Mouse (Mus musculus) forebrain, embryonic 11.5 days (tissue): ENCODE measurements around the gene Gm11037. TPM values are rescaled to one million over a fixed set of nuclear protein-coding genes. Genes with fewer than 3 reads are reported as not detected.

ENCODE experiments used
- ATAC-seq: fragments of 200-750 bp; cut with Nextera tagmentation; replicated peaks from 2 replicates; pipeline ENCODE4 v1.8.0; 2017; ENCODE audit warnings: moderate TSS enrichment; ENCODE audit not compliant: low FRiP score
- DNase-seq: peaks from one replicate; pipeline ENCODE4 v3.0.0-alpha.2; 2017; ENCODE audit warnings: low spot score
- H3K27ac ChIP-seq: fragments of 300-500 bp; sonication (generic); 2 replicates; pipeline ENCODE4 v1.5.1; 2014; ENCODE audit warnings: low read depth, low read length
- H3K27me3 ChIP-seq: fragments of 300-500 bp; sonication (generic); 2 replicates; pipeline ENCODE4 v1.6.1; 2014; ENCODE audit warnings: mild to moderate bottlenecking, low read length, mixed read lengths; ENCODE audit not compliant: control insufficient read depth, insufficient read depth
- H3K36me3 ChIP-seq: fragments of 300-500 bp; sonication (generic); 2 replicates; pipeline ENCODE4 v1.6.1; 2014; ENCODE audit warnings: mild to moderate bottlenecking, low read length, moderate library complexity, mixed read lengths; ENCODE audit not compliant: control insufficient read depth, insufficient read depth
- H3K4me1 ChIP-seq: fragments of 300-500 bp; sonication (generic); replicated peaks from 2 replicates; pipeline ENCODE4 v1.6.1; 2014; ENCODE audit warnings: low read length, mixed read lengths; ENCODE audit not compliant: control insufficient read depth, insufficient read depth
- H3K4me2 ChIP-seq: fragments of 300-500 bp; sonication (generic); 2 replicates; pipeline ENCODE4 v1.6.1; 2014; ENCODE audit warnings: low read depth, mild to moderate bottlenecking, low read length, moderate library complexity, mixed read lengths; ENCODE audit not compliant: severe bottlenecking
- H3K4me3 ChIP-seq: fragments of 300-500 bp; sonication (generic); 2 replicates; pipeline ENCODE4 v1.5.1; 2014; ENCODE audit warnings: low read depth, low read length
- H3K9ac ChIP-seq: fragments of 300-500 bp; sonication (generic); 2 replicates; pipeline ENCODE4 v1.6.1; 2014; ENCODE audit warnings: low read length
- H3K9me3 ChIP-seq: fragments of 300-500 bp; sonication (generic); 2 replicates; pipeline ENCODE4 v1.6.1; 2016; ENCODE audit warnings: low read length, mixed read lengths; ENCODE audit not compliant: control insufficient read depth
- WGBS: fragments of 180-500 bp; shearing (Covaris S2); extraction: QIAGEN DNeasy Blood & Tissue Kit; methylation state at CpG from one replicate; pipeline ENCODE4 v1.1.7; 2014; 5-methylcytosine and 5-hydroxymethylcytosine counted together
- polyA plus RNA-seq: library from polyadenylated mRNA; unstranded; fragments of >200 nt; fragmentation: Nextera tagmentation; extraction: Ambion mirVana; gene quantifications from 2 replicates; pipeline ENCODE4 v1.2.1, GENCODE M21; 2014

Gm11037 gene
- polyA plus RNA-seq, 1 experiment from 2014 or later: not detected

DNA sequence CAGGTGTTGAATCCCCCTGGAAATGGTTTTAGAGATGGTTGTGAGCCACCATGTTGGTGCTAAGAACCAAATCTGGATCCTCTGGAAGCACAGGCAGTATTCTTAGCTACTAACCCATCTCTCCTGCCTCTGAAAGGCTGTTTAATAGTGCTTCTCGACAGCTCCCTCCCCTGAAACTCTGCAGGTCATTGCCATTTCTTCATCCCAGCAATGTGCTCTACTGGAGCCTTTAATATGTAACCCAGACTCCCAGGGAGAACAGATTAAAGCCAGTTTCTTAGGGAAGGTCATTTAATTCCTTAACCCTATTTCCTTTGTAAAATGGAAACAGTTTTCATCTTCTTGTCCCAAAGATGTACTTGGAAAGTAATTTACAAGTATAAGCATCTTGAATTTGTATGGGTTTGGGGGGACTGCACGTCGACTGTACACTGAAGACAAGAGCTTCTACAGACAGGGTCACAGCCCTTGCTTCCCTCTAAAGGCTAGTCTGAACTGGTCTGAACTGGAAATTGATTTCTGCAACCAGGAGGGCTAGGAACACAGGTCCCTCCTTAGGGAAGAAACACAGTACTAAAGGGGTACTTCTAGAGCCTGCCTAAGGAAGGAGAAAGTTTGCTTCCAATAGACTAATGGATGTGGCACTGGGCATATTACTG is 42.1 kb downstream of the Gm11037 start:
- Histone ChIP-seq H3K4me2 (no peak overlapping the region), H3K27me3 (peaks cover 23% of the 10 kb centered on the region), H3K27ac (no peak overlapping the region; the same call in 1 of the 2 replicates), H3K9me3 (no peaks in the 10 kb centered on the region), H3K36me3 (no peaks in the 10 kb centered on the region; the same call in 1 of the 2 replicates), H3K4me3 (no peak overlapping the region), H3K9ac (no peak overlapping the region), H3K4me1 (peaks cover 23% of the 10 kb centered on the region)
- WGBS: 68% methylated on average over 3 of the region's 3 CpGs
- ATAC-seq (no peak), DNase-seq (no peak)

DNA sequence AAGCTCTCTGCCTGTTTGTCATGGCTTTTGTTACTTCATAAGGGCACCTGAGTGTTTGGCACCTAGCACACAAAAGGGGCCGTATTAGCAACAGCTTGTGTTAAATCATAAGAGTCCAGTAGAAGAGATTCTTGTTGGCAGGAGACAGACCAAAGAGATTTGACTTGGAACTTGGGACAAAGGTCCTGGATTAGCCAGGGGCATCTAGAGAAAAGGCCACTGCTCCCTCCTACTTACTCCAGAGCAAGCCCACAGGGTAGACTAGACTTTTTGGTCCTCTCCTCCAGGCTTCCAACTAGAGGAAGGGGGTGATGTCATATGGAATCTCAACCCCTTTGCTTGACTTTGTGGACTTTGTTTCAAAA is 42.6 kb downstream of the Gm11037 start:
- H3K4me1 ChIP-seq: peaks cover 23% of the 10 kb centered on the region
- no peaks in the 10 kb centered on the region; the same call in 1 of the 2 replicates for H3K36me3 ChIP-seq
- DNase-seq: no peak
- no peak overlapping the region for H3K4me2 ChIP-seq
- WGBS: 94% methylated on average over 1 of the region's 1 CpGs
- no peak overlapping the region; the same call in 1 of the 2 replicates for H3K27ac ChIP-seq
- H3K9me3 ChIP-seq: no peaks in the 10 kb centered on the region
- peaks cover 21% of the 10 kb centered on the region for H3K27me3 ChIP-seq
- H3K9ac ChIP-seq: no peak overlapping the region
- ATAC-seq: no peak
- H3K4me3 ChIP-seq: no peak overlapping the region

DNA sequence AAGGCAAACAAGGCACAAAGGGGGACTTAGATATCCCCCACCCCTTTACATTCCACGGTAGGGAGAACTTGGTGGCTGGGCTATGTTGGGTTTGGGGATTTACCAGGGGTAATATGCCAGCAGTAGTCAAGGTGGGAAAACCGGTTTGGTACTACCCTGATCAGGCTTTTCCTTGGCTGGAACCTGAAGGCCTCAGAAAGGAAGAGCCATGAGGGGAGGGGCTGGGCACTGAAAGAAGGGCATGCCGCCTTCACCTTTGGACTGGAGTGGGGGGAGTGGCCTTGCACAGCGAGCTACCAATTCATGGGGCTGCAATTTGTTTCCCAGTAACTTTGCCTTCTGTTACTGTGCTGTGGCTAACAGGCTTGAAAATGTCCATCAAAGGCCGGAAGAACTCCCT is 43.2 kb downstream of the Gm11037 start:
- WGBS: 74% methylated on average over 5 of the region's 5 CpGs
- peaks cover 20% of the 10 kb centered on the region for H3K4me1 ChIP-seq

DNA sequence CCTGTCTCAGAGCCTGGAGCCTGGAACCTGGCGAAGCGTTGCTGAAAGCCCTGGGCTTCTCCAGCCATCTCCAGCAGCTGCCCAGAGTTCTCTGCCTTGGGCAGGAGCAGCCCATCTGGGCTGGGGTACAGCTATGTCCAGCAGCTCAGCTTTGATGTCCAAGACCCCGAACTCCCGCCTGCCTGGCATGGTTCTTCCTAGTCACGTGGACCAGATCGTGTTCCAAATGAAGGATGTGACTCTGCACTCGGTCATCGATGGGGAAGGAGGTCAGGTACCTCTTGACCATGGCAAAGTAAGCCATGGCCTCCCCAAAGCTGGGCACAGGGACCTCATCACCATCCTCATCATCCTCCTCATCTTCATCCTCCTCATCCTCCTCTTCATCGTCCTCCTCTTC is 44.6 kb downstream of the Gm11037 start:
- Histone ChIP-seq H3K4me3 (peak overlapping the region; percentile 82), H3K4me1 (peaks cover 19% of the 10 kb centered on the region), H3K4me2 (peak overlapping the region; percentile 97), H3K9ac (peak overlapping the region; percentile 41), H3K36me3 (no peaks in the 10 kb centered on the region; the same call in 1 of the 2 replicates), H3K27ac (no peak overlapping the region), H3K27me3 (peaks cover 5% of the 10 kb centered on the region; the same call in 1 of the 2 replicates), H3K9me3 (no peaks in the 10 kb centered on the region)
- 91% methylated on average over 9 of the region's 9 CpGs for WGBS
- no peak for ATAC-seq
- DNase-seq: no peak

More for the DNA sequence above, 43.2 kb downstream of the Gm11037 start:
- ATAC-seq: no peak
- H3K27me3 ChIP-seq: peaks cover 16% of the 10 kb centered on the region
- H3K4me2 ChIP-seq: peak overlapping the region; percentile 3; the same call in 1 of the 2 replicates
- H3K9me3 ChIP-seq: no peaks in the 10 kb centered on the region
- H3K27ac ChIP-seq: no peak overlapping the region
- no peaks in the 10 kb centered on the region; the same call in 1 of the 2 replicates for H3K36me3 ChIP-seq
- no peak overlapping the region for H3K4me3 ChIP-seq
- 0 out of 2 replicates have a peak overlapping the region, but pooled peaks have one; percentile 13 for H3K9ac ChIP-seq
- no peak for DNase-seq

DNA sequence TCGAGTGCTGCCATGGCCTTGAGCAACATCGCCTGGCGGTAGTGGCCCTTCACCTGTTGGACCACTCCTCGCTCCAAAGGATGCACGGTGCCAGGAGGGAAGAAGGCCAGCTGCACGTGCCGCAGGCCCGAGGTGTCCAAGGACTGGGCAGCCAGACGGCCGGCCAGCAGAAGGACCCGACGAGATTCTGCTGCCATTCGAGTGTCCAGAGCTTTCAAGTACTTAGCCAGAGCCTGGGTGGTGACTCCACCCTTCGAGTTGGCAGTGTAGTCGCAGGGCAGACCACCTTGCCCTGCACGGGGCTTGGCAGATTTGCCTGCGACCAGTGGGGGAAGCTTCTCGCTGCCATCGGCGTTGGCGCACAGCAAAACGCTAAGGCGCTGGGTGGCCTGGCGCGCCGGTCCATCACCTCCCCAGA is 45.5 kb downstream of the Gm11037 start:
- H3K4me3 ChIP-seq: peak overlapping the region; percentile 82
- no peaks in the 10 kb centered on the region for H3K36me3 ChIP-seq
- WGBS: 26% methylated on average over 25 of the region's 26 CpGs
- H3K9me3 ChIP-seq: no peaks in the 10 kb centered on the region
- H3K4me2 ChIP-seq: peak overlapping the region; percentile 97
- peaks cover 19% of the 10 kb centered on the region for H3K4me1 ChIP-seq
- H3K9ac ChIP-seq: peak overlapping the region; percentile 97
- peak overlapping the region; percentile 76; the same call in 1 of the 2 replicates for H3K27ac ChIP-seq
- DNase-seq (peak; percentile 58), ATAC-seq (peak; percentile 5; the same call in 1 of the 2 replicates)
- H3K27me3 ChIP-seq: no peaks in the 10 kb centered on the region

DNA sequence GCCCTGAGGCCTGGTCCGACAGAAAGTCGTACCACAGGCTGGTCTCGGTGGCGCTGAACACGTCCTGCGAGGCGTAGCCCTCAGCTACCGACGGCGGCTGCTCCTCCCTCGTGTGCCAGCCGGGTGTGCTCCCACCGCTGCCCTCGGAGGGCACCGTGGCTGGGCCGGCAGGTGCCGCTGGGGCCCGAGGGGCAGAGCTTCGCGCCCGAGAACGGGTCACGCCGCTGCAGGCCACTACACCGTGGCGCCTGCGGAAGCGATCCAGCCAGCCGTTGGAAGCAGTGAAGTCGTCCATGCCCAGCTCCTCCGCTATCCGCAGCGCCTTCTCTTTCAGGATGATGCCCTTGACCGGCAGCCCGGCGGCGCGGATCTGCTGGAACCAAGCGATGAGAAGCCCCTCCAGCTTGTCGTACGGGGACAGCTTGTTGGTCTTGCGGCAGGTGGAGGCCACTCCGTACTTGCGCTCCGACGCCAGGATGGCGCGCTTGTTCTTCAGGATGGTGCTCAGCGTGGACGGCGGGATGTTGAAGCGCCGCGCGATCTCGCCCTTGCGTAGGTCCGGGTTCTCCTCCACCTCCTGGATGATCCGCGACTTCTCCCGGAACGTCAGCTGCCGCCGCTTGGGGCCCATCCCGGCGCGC is 46.1 kb downstream of the Gm11037 start:
- H3K4me3 ChIP-seq: peak overlapping the region; percentile 82
- DNase-seq: peak; percentile 83

DNA sequence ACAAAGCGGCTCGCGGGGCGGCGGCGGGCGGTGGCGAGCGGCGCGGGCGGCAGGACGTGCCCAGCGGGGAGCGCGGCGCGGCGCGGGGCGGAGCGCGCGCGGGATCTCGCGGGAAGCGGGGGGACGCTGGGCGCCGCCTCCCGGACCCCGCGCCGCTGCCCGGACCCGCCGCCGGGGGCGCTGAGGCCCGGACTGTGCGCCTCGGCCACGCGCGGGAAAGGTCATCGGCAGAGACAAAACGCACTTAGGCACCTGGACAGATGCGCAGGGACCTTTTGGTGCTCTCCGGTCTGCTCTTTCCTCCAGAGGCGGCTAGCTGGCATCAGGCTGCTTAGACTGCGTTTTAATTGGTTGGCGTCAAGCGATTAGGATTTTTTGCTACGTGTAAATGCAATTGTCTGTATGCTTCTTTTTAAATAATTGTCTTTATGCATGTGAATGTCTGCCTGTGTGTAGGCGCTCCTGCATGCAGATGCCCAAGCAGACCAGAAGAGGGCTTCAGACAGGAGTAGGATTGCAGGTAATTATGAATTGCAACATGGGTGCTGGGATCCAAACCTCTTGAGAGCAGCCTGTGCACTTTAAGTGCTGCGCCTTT is 46.8 kb downstream of the Gm11037 start, which contains the start of gene Cenpb:
Gene Cenpb, minus strand, starts transcription at position 78 of the 598 bp plus-strand sequence.
- H3K9me3 ChIP-seq: no peaks in the 10 kb centered on the region
- H3K4me2 ChIP-seq: peak within 1 kb of the TSS; percentile 97
- H3K9ac ChIP-seq: peak within 1 kb of the TSS; percentile 97
- H3K27me3 ChIP-seq: no peaks in the 10 kb centered on the region
- peak within 1 kb of the TSS; percentile 82 for H3K4me3 ChIP-seq
- ATAC-seq (peak; percentile 74), DNase-seq (peak; percentile 93)
- no peaks in the 10 kb centered on the region for H3K36me3 ChIP-seq
- WGBS: 3% methylated on average over 48 of the region's 57 CpGs
- peak within 1 kb of the TSS; percentile 76 for H3K27ac ChIP-seq
- H3K4me1 ChIP-seq: peaks cover 19% of the 10 kb centered on the region

More for the DNA sequence above, 46.1 kb downstream of the Gm11037 start:
- Histone ChIP-seq H3K36me3 (no peaks in the 10 kb centered on the region), H3K4me2 (peak overlapping the region; percentile 97), H3K4me1 (peaks cover 19% of the 10 kb centered on the region), H3K27me3 (no peaks in the 10 kb centered on the region), H3K9ac (peak overlapping the region; percentile 97), H3K27ac (peak overlapping the region; percentile 76), H3K9me3 (no peaks in the 10 kb centered on the region)
- under 1% methylated on average over 62 of the region's 67 CpGs for WGBS
- ATAC-seq: peak; percentile 56
